Mouse (Mus musculus) monocyte, adult 5-6 weeks (primary cell): ENCODE data around the gene Snx9. TPM values are rescaled to one million over a fixed set of nuclear protein-coding genes. Genes with fewer than 3 reads are reported as not detected.
A peak's percentile ranks its signal among the peaks of the same experiment; 100 is the strongest.

Experiments used
- ATAC-seq: fragments of 153-309, 156-312 bp; replicated peaks from 2 replicates; pipeline ENCODE4 v1.8.0; 2017; ENCODE audit warnings: mild to moderate bottlenecking; ENCODE audit not compliant: low TSS enrichment, insufficient number of reproducible peaks, severe bottlenecking, poor library complexity, low FRiP score
- total RNA-seq: library from RNA; stranded (forward); fragments of 200-1000, 200-491, 200-594 nt; gene quantifications from 3 replicates; pipeline ENCODE4 v1.2.3, GENCODE M21; 2017

The Snx9 gene
- total RNA-seq, 1 experiment from 2014 or later = 18.0 TPM

DNA sequence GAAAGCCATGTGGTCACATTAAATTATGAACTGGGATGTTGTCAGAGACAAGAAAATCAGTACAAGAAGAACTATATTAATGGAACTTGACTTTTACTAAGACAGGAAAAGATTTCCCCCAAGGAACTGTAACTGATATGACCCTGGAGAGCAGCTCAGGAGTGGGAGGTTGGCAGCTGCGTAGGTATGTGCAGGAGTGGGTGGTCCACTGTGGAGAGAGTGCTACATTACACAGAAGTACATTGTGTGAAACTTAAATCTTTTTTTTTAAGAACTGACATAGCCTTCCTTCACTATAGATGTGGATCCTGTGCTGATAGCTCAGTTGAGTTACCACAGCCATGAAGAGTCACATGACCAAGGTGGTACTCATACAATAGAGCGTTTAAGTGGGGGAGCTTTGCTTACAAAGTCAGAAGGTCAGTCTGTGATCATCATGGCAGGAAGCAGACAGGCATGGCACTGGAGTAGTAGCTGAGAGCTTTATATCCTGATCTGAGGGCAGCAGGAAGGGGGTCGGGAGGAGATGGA lies 6.3 kb upstream of the Snx9 start:
- no peak for ATAC-seq

DNA sequence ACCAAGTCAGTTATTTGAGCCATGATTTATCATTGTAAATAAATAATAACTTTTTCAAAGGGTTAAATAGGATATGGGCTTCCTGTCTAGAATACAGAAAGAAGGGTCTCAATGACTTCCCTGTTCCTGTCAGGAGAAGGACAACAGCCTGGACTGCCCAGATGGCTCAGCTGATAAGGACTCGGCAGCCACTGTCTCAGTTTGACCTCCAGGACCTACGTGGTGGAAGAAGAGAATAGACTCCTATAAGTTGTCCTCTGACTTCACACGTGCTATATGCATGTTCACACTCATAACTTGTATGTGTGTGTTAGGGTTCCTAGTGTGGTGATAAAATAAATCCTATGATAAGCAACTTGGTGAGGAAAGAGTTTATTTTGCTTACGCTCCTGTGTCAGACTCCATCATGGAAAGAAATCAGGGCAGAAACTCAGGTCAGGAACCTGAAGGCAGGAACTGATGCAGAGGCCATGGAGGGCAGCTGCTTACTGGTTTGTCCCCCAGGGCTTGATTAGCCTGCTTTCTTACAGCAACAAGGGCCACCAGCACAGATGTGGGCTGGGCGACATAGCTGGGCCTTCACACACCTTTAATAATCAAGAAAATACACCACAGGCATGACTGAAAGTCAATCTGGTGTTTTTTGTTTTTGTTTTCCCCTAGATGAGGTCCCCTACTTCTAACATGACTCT lies 1.4 kb upstream of the Snx9 start:
- ATAC-seq = no peak

DNA sequence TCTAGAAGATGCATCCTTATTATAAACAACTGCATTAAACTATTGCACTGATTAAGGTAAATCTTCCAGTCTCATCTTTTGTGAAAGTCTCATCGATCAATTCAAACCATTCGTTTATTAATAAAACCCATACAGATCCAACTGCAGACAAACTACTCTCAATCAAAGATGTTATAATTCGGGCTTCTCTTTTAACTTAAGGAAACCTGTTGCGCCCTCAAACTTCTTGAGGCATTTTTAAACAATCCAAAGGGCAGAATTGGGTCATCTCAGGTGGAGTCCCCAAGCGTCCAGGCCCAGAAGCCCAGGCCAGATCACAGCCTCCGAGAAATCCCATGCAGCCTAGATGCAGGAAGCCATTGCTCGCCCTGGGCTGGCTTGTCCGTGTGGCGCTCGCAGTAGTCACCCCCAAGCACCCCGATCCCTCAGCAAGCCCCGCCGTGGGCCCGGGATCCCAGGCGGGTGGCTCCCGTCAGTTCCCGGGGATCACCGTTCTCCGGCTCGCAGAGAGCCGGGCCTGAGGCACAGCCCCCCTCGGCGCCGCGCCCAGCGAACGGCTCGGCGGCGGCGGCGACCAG lies 490 bp upstream of the Snx9 start:
- 0 out of 2 replicates have a peak, but pooled peaks have one; percentile 40 for ATAC-seq

DNA sequence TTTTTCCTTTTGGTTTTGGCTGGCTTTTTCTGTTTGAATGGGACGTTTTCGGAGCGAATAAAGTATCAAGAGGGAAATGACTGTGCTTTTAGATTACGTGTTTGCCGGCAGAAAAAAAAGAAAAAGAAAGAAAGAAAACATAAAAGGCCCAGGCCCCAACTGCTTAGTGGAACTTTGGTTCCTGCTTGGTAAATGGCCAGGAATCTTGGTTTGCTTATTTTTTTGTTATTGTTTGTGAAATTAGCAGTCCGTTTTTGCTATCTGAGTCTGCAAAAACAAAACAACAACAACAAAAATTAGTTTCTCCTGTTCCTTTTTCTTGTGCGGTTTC lies 779 bp downstream of the Snx9 start:
- no peak for ATAC-seq

DNA sequence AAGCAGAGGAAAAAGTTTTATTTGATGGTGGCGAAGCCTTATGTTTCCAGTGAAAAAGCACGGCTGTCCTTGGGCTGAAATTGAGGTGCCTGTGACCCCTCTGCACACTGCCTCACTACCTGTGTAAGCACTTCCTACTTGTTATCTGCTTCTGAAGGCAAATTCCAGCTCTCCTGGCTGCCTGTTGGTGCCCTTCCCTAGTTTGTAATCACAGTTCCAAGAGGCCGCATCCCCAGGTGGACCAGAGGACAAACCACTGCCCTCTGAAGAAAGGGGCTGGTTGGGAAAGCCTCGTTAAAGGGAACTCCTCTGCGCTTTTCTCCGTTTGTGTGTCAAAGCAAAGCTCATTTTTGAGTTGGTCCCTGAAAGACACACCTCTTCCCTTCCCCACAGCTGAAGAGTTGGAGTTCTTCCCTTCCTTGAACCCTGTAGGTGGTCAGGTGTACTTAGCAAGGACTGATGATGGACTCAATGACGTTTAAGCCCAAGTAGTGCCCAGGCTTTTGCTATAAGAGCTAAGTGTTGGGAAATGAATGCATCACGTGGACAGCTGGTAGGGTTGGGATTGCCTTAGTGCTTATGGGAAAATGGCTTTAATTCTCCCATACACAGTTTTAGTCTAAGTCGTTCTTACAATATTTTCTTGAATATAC lies 2.0 kb downstream of the Snx9 start:
- ATAC-seq = no peak

DNA sequence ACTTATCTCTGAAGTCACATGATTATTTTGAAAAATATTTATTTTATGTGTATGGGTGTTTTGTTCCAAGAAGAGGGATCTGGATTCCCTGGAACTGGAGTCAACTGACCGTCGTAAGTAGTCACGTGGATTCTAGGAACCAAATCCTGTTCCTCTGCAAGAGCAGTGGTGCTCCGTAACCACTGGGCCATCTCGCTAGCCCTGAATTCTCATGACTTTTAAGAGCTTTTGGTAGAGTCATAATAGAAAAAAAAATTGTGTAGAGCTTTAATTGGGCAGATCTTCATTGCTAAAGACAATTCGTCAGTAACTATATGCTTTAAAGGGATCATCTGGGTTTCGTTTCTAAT lies 2.5 kb downstream of the Snx9 start:
- no peak for ATAC-seq

DNA sequence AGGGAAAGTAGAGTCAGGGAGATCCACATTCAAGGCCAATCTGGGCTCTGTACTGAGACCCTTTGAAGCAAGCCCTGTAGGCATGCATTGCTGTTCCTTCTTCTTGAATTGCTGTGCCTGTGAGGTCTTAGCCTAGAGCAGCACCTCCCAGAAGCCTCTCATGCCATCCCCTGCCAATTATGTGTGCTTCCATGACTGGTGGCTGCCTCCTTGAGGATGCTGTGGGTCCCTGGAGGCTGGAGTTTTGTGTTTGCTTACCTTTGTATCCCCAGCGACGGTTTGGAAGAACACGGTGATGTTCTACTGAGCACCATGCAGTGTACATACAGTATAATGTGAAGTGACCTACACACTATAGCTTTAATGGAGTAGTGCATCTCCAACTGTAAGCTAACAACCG lies 4.2 kb downstream of the Snx9 start:
- no peak for ATAC-seq

DNA sequence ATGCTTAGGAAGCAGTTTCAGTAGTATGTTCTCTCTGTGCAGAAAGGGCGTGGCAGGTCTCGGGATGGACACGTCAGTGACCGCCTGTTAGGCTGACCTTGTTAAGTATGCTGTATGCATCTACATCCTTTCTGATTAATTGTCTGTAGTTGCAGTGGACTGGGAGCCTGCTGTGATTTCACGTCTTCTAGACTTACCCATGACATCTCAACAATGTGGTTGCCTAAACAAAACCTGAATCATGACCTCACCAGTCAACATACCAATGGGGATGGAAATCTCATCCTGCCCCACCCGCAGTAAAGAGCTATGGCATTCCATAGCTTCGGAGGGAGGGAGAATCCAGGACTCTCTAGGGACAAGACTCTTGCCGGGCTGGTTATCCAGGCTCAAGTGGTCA lies 5.0 kb downstream of the Snx9 start:
- no peak for ATAC-seq

DNA sequence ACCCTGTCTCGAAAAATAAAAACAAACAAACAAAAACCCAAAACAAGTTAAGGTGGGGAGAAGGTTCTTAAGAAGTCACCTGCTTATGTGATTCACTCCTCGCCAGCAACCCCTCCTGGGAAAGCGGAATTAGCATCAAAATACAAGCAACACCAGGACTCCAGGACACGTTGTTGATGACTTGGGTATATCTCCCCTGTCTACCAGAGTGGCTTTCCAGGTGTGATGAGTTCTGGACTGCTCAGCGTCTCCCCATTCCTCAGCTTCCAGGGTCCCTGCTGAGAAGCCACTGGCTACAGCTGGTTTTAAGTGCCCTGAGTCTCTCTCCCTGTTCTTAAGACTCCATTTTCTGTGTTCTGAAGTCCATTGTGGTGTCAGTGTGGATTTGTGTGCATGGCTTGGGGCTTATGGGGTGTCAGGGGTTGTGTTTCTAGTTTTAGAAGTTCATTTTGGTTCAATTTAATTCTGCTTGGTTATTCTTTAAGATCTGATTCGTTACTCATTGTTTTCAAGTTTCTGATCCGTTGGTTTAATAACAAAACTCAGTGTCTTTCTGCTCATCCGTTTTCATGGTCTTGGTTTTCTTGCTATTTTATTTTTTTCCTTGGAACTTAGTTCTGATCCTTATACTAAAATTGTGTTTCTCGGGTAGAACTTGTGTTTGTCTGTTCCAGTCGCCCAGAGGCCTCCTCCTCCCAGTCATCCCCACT lies 7.7 kb downstream of the Snx9 start:
- ATAC-seq = no peak

DNA sequence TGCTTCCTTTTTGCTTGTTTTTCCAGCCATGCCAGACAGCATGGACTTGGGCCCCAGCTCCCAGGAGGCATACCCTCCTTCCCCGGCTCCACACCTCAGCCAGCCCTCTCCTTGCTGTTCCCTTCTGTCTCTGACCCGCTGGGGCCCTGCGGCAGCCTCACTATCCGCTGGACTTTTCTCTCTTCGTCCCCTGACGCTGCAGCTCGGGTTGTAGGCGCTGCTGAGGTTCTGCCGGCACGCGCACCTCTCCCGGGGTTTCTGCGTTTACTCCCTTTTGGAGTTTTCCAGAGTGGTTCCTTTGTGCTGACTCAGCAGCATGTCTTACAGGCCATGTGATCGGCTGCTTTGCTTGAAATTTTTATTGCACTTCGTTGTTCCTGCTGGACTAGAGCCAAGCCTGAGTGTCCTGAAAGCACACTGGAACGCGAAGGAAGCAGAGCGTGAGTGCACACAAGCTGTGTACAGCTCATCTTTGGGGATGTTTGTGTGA lies 8.3 kb downstream of the Snx9 start:
- no peak for ATAC-seq

DNA sequence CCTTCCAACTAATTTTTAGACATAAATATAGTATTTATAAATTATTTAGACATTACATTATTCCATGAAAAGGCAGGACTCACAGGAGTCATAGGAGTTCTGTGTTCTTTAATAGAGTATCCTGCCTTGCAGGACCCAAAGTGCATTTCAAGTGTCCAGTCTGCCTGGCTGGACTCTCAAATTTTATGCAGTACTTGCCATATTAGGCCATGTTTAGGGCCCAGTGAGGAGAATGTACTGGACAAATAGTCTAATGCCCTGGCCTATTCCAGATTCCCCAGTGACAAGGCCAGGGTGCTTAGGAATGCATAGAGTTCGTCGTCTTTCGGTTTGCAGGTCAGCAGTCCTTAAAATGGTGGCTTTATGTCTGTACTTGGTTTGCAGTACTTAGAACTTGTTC lies 8.9 kb downstream of the Snx9 start:
- ATAC-seq = no peak

DNA sequence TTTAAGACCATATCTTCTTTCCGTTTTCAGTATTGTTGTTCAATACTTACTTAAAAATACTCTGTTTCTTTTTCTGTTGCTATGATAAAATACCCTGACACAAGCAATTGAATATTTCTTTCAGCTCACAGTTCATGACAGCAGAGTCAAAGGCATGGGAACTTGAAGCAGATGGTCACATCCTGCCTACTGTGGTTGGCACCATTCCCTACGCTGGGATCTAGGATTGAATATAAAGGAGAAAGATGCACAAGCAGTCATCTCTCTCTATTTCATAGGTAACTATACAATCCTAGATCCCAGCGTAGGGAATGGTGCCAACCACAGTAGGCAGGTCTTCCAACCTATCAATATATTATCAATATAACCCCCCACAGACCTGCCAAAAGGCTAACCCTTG lies 9.3 kb downstream of the Snx9 start:
- no peak for ATAC-seq

DNA sequence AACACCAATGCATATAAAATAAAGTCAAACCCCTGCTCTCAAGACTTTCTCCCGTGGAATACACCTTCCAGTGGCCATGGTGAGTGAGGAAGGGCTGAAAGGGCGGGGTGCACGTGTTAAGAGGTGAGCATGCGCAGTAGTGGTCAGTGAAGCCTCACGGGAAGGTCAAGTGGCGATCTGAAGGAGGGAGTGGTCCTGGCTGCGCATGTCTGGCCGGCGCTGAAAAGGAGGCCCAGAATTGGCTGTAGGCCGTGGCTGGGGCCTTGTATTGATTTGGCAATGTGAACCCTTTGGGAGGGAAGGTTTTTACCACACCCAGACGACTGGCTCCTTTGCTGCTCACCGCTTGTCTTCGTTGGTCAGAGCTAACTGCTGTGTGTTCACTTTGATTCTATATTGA lies 12.8 kb downstream of the Snx9 start:
- no peak for ATAC-seq

DNA sequence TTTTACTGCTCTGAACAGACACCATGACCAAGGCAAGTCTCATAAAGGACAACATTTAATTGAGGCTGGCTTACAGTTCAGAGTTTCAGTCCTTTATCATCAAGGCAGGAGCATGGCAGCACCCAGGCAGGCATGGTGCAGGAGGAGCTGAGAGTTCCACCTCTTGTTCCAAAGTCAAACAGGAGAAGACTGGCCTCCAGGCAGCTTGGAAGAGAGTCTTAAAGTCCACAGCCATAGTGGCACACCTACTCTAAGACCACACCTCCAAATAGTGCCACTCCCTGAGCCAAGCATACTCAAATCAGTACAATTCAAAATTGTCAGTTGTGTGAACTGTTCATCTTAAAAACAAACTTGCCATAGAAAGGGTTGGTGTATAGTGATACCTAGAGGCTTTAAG lies 14.4 kb downstream of the Snx9 start:
- no peak for ATAC-seq

DNA sequence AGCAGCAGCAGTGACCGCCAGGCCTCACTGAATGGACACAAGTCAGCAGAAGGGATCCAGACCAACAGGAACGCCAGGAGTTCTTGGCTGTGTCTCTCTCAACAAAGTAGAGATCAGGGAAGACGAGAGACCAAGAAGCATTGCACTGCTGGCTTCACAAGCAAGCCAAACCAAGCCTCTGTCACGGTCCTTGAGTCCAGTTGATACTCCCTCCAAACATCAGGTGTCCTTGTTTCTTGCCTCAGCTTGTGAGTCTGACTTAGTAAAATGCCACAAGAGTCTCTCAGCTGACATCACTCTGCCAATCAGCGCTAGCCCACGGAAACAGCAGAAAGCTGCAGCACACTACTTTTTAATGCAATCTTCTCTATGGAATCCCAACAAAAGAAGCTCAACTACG lies 15.3 kb downstream of the Snx9 start:
- ATAC-seq = no peak

DNA sequence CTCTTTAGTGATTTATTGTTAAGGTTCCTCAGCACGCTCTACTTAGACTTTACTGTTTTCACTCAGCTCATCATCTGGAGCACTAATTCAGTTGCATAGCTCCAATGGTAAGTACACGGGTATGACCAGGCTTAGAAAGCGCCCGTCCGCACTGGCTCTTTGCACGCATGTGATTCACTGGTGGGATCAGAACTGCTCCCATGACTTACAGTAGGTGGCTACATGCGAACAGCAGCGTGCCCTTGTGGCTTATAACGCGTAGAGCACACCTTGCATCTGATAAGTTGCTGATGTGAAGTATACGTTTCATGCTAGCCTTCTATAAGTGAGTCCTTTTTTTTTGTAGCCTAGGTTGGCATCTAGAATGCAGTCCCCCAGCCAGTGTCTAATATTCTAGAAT lies 16.1 kb downstream of the Snx9 start:
- no peak for ATAC-seq

DNA sequence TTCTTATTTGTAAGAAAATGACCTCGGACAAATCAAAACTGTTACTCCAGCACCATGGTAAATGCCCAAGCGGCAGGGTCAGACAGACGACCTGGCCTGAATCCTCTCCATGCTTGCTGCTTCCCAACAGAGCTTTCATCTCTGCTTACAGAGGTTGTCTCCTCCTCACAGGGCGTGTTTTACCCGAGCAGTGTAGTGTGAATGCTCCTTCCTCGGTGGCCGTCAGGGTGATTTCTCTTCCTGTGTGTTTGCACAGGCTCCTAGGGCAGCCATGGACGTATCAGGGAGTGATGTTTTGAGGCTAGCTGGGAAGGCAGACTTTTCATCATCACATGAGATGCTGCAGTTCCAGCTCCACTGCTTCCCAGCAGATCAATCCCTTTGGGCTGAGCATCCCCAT lies 17.1 kb downstream of the Snx9 start:
- no peak for ATAC-seq

DNA sequence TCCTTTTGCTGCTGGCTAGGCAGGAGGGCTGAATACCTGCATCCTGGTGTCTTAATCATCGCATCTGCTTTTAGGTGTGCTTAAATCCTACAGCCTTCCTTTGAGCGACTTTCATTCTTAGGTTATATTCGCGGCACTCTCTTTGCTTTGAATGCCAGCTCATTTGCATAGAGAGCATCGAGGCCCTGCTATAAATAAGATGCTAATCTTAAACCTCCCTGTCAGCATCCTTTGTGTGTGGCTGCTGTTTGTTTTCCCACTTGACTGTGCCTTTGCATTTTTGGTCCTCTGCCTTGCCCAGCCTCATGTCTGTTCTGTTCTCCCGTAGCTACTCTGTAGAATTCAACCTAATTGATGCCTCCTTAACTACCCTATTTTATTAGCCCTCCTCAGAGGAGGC lies 21.2 kb downstream of the Snx9 start:
- ATAC-seq = no peak

DNA sequence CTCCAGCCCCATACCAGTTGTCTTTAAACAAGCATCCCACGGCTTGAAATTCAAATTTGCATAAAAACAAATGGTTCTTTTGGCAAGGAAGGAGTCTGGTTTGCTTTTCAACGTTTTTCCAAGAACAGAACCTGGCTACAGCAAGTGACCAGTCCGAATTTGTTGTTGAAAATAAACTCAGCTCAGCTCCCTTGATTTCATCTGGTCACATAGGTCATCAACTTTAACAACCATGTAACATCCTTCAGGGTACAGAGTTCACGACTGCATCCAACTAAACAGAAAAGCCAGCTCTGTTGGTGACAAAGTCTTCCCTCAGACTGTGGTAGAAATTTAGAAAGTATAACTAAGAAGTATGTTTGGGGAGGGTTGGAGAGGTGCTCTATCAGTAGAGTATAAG lies 21.7 kb downstream of the Snx9 start:
- no peak for ATAC-seq

DNA sequence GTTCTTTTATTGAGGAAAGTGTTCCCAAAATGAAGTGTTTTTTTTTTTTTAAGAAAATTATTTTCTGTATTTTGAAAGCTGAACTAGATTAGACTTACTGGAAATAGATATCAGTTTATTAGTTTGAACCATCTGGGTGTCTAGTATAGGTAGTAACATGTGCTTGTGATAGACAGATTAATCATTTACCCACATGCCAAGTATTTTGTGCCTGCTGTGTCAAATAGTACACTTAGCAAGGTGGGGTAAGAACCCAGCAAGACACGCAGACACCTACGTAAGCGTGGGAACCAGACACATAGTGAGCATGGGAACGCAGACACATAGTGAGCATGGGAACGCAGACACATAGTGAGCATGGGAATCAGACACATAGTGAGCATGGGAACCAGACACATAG lies 22.6 kb downstream of the Snx9 start:
- no peak for ATAC-seq
